Comparison of ENCODE assay signal across 15 mouse cellular contexts in genomic region chr6:85252251-85253058, GRCm38 (mm10).
DNase-seq lines count a peak whose midpoint lies in the region; ATAC-seq lines count a peak whose summit lies in the region.
"Had no signal": no experiment of that assay in that cellular context is flagged by ENCODE, and none has a peak within 500 bp of the region (broad histone marks: within the 10 kb centered on the region; RNA-seq: fewer than 3 reads in every experiment).

No protein-coding gene starts in this region.

- H3K27ac ChIP-seq in midbrain, embryonic 12.5 days (replicated peaks) = no peak overlapping the region
- no peak overlapping the region for H3K27ac ChIP-seq in midbrain, embryonic 16.5 days (ENCODE audit: low read length)
- no peak overlapping the region for H3K27ac ChIP-seq in forebrain, embryonic 11.5 days (ENCODE audit: low read depth, low read length)
- H3K27ac ChIP-seq: limb, embryonic 12.5 days had no signal

- no peak for DNase-seq in forebrain, embryonic 11.5 days (ENCODE audit: low spot score)
- DNase-seq in kidney, adult 11 months = peak; percentile 89
- DNase-seq in kidney, postnatal 36 days = peak; percentile 78 to 84
- no peak for DNase-seq in left cerebral cortex, postnatal 14 days (ENCODE audit: low spot score in 2 of 2)
- no peak for DNase-seq in spleen, adult 12 weeks (ENCODE audit: low spot score)
- DNase-seq: adrenal gland, postnatal 14 days; cerebellum, adult 11 months; heart, adult 11 months; heart, postnatal 36 days; lung, adult 18-20 months had no signal

- WGBS in midbrain, embryonic 12.5 days = 81% methylated on average over 17 of the region's 17 CpGs
- 78% methylated on average over 17 of the region's 17 CpGs for WGBS in midbrain, embryonic 16.5 days
- 72% methylated on average over 17 of the region's 17 CpGs for WGBS in forebrain, embryonic 11.5 days

- peaks cover 12% of the 10 kb centered on the region; the same call in 1 of the 2 replicates for H3K4me1 ChIP-seq in midbrain, embryonic 12.5 days
- no peaks in the 10 kb centered on the region for H3K4me1 ChIP-seq in midbrain, embryonic 16.5 days (ENCODE audit: control insufficient read depth, insufficient read depth, low read length)
- H3K4me1 ChIP-seq in forebrain, embryonic 11.5 days (replicated peaks; ENCODE audit: control insufficient read depth, insufficient read depth, low read length) = peaks cover 21% of the 10 kb centered on the region; the same call in 1 of the 2 replicates
- H3K4me1 ChIP-seq: megakaryocyte, embryonic 14.5 days had no signal

- intact Hi-C loops in left cerebral cortex, postnatal 14 days (cut with DNase I) = no loop called here

- H3K9ac ChIP-seq in midbrain, embryonic 12.5 days (replicated peaks) = no peak overlapping the region
- no peak overlapping the region for H3K9ac ChIP-seq in midbrain, embryonic 16.5 days (ENCODE audit: low read depth, low read length)
- no peak overlapping the region for H3K9ac ChIP-seq in forebrain, embryonic 11.5 days (ENCODE audit: low read length)
- H3K9ac ChIP-seq: limb, embryonic 12.5 days had no signal

- ATAC-seq in midbrain, embryonic 12.5 days (ENCODE audit: low FRiP score, low read depth) = peak; percentile 49; the same call in 1 of the 2 replicates
- ATAC-seq in midbrain, embryonic 16.5 days = no peak
- peak; percentile 39; the same call in 1 of the 2 replicates for ATAC-seq in forebrain, embryonic 11.5 days (replicated peaks; ENCODE audit: low FRiP score)

- H3K4me3 ChIP-seq in midbrain, embryonic 12.5 days = no peak overlapping the region
- no peak overlapping the region for H3K4me3 ChIP-seq in midbrain, embryonic 16.5 days (ENCODE audit: low read depth, low read length)
- no peak overlapping the region for H3K4me3 ChIP-seq in forebrain, embryonic 11.5 days (ENCODE audit: low read depth, low read length)
- H3K4me3 ChIP-seq: embryonic facial prominence, embryonic 10.5 days; limb, embryonic 12.5 days; megakaryocyte, embryonic 14.5 days had no signal

- no peaks in the 10 kb centered on the region for H3K9me3 ChIP-seq in midbrain, embryonic 12.5 days
- H3K9me3 ChIP-seq in midbrain, embryonic 16.5 days (replicated peaks; ENCODE audit: control insufficient read depth, low read length, poor library complexity, severe bottlenecking) = no peaks in the 10 kb centered on the region
- H3K9me3 ChIP-seq in forebrain, embryonic 11.5 days (ENCODE audit: control insufficient read depth, low read length) = no peaks in the 10 kb centered on the region
- H3K9me3 ChIP-seq: embryonic facial prominence, embryonic 10.5 days; limb, embryonic 12.5 days; megakaryocyte, embryonic 14.5 days had no signal

- H3K27me3 ChIP-seq in midbrain, embryonic 12.5 days = no peaks in the 10 kb centered on the region
- H3K27me3 ChIP-seq in midbrain, embryonic 16.5 days (ENCODE audit: control insufficient read depth, insufficient read depth, low read depth, low read length) = no peaks in the 10 kb centered on the region
- H3K27me3 ChIP-seq in forebrain, embryonic 11.5 days (ENCODE audit: control insufficient read depth, insufficient read depth, low read length) = no peaks in the 10 kb centered on the region; the same call in 1 of the 2 replicates
- H3K27me3 ChIP-seq: limb, embryonic 12.5 days had no signal

- H3K4me2 ChIP-seq in midbrain, embryonic 12.5 days (replicated peaks) = no peak overlapping the region
- H3K4me2 ChIP-seq in midbrain, embryonic 16.5 days (ENCODE audit: low read length) = no peak overlapping the region
- no peak overlapping the region for H3K4me2 ChIP-seq in forebrain, embryonic 11.5 days (ENCODE audit: low read depth, low read length, severe bottlenecking)
- H3K4me2 ChIP-seq: limb, embryonic 12.5 days had no signal

- no peaks in the 10 kb centered on the region for H3K36me3 ChIP-seq in midbrain, embryonic 12.5 days
- no peaks in the 10 kb centered on the region for H3K36me3 ChIP-seq in midbrain, embryonic 16.5 days (ENCODE audit: control insufficient read depth, insufficient read depth, low read length)
- H3K36me3 ChIP-seq in forebrain, embryonic 11.5 days (ENCODE audit: control insufficient read depth, insufficient read depth, low read length) = no peaks in the 10 kb centered on the region
- H3K36me3 ChIP-seq: embryonic facial prominence, embryonic 10.5 days; limb, embryonic 12.5 days had no signal

Comparison
In these comparisons a context has a peak if more than half of its experiments do, and no peak if none do; other contexts are left out.
1. DNase-seq: peak in kidney, adult 11 months (single experiment) and kidney, postnatal 36 days (2 of 2); none in forebrain, embryonic 11.5 days (single experiment), left cerebral cortex, postnatal 14 days (0 of 2) and spleen, adult 12 weeks (single experiment).